Mouse (Mus musculus) spleen, postnatal 36 days (tissue): ENCODE data around the gene Ctsd.
"Not testable (repeated sequence)": the region's sequence is repeated elsewhere in the genome, so short reads cannot be mapped to it uniquely, and the experiment has no call there.

Experiments used
- DNase-seq, 2 experiments: peaks; one replicate each; pipeline ENCODE4 v3.0.0; 2022; ENCODE audit warnings: low spot score in 2 of 2, mixed read lengths in 1 of 2

Gene Ctsd

GRCm38 (mm10) chr7:142387419-142388148 is at the start of gene Ctsd:
Ctsd (minus strand) TSS chr7:142388038.
- peak; percentile 92 to 95 for DNase-seq

GRCm38 (mm10) chr7:142437324-142437723 is 49.5 kb upstream of the Ctsd start:
- DNase-seq, result no peak

DNA sequence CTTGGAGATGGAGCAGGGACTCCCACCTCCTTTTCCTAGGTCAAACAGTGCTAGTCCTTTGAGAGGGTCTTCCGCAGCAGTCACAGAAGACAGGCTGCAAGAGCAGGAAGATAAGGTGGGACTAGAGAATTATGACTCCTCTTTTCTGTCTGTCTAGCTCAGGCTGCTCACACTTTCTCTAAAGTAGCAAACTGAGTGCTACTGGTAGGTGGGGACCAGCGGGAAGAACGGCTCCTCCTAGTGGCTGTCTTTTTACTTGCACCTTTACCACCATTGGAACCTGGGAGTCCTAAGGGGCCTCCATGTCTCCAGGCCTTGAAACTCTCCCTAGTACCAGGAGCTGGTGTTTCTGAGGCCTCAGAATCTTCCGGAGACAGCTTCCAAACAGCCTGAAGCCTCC is 47.7 kb upstream of the Ctsd start:
- peak; percentile 48 to 53 for DNase-seq

DNA sequence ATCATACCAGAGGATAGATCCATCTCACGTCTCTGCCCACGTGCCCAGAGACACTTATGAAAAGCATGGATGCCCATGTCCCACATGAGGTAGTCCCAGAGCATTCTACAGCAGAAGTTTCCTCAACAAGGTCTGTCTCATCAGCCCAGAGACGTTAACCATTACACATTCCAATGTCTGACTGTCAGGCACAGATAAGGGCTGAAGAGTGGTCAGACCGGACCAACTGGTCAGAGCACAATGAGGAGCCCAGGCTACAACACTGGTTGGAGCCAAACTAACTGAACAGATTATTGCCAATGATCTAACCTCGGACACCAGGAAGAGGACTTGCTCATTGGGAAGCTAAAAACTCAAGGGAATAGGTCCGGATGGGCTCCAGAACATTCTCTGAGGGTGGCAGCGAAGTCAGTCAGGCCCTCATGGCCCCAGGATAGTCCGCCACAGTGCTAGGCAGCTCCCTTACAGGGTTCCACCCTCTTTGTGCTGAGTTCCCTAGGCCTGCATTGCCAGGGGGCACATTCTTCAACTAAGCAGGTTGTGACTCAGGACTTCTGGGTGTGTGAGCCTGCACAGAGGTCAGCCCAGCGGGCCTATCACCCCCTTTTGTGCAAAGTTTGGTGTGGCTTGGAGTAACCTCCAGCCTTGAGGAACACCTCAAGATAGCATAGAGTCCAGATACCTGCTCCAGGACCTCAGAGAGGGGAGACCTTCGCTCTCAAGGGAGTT is 46.5 kb upstream of the Ctsd start, which contains the start of gene Syt8:
TSS of gene Syt8 (plus strand) at position 714 of the 729 bp plus-strand sequence.
- no peak for DNase-seq

DNA sequence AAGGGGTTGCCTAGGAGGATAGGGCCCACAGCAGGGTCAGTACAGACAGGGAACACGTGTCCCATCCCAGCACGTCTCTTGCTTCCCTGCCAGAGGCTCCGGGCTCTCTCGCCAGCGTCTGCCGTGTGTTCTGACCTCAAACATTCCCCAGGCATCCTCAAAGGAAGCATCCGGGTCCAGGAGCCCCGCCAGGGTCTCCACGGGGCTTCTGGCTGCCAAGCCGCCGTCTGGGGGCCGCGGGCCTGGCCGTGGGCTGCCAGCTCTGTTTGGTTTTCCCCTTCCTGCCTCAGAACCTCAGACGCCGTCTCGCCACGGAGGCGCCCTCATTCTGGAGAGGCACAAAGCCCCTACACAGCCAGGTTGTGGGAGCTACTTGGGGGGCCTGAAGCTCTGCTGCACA is 45.8 kb upstream of the Ctsd start:
- DNase-seq, result no peak

DNA sequence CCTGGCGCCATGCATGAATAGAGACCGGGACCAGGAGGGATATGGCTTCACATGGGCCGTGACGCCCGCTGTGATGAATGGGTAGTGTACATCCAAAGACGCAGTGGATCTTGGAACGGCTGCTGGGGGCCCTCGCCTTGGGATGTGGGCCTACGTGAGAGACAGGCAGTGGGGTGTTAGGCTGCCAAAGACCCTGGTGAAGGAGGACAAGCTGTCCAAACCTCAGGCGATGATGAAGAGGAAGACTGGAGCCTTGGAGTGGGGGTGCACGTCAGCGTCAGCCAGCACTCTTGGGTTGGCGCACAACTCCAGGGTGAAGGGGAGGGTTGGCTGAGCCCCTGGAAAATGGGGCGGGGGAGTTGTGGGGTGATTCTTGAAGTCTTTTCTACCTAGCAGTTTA is 43.3 kb upstream of the Ctsd start:
- DNase-seq, result no peak

DNA sequence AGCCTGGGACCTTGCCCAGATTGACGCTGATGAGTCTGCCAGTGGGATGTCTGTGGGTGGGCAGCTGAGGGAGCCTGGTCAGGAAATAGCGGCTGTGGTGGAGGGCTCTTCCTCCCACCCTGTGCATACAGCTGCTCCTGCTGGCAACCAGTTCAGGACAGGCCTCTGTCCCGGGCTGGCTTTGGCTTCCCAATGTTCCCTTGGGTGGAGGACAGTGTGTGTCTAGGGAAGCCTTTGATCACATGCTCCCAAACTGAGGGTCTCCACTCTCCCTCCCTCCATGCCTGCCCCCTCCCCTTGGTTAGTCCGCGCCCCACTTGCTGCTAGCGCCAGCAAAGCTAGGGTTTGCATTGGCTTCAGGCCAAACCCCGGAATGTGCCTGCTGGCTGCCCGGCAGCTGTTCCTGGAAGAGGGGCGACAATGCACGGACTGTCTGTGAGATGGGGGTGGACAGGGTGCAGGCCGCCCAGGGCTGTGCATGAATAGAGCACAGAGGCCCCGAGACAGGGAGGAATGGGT is 42.4 kb upstream of the Ctsd start:
- no peak for DNase-seq

DNA sequence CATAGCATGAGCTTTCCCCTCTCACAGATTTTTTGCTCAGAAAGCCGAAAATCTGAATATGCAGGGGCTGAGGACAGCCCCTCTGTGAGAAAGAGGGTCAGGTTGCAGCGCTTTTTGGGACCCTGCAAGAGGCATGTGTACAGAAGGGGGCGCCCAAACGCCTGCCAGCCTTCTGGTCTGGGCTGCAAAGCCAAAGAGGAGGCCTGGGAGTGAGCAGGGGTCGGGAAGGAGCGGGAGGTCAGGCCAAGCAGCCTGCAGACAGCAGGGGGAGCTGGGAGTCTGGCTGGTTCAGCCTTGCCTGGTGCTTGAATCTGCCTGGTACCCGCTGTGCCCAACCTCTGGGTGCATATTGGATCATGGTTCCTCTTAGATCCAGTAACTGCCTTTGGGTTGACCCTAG is 40.4 kb upstream of the Ctsd start:
- DNase-seq, result no peak

DNA sequence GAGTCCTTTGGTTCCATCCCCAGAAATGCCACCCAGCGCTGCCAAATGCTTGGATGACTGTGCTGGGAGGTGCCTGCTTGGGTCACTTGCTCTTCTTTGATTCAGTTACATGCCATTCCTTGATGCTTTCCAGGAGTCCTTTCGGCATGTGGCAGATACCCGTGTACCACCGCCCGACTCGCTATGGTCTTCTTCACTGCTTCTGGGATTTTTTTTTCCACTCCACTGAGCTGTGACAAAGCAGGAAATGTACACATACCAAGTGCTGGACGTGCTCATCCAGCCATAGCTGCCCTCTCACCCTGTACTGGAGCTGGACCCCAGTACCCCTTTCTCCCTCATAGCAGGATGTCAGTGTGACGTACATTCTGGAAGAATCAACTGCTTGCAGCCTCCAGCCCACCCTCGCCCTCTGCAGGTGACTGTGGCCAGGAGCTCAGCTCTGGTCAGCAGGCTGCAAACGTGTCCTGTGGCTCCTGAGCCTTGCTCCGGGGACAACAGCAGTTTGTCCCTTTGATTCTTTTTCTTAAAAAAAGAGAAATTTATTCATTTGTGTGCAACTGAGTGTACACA is 37.9 kb upstream of the Ctsd start:
- DNase-seq, result no peak

DNA sequence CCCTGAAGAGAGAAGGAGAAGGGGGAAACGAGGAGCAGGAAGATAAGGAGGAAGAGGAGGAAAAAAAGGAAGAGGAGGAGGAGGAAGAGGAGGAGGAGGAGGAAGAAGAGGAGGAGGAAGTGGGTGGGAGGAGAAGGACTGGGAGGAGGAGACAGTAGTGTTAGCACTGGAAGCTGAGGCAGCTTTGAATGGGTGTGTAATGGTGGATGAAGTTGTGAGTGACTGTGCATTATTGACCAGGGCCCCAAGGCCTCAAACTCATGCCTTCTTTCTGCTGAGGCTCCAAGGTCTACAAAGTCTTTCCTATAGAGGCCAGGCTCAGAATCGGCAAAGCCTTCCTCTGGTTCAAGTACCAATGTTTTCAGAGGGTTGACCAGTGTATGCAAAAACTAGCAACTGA is 34.0 kb upstream of the Ctsd start:
- DNase-seq, result no peak

DNA sequence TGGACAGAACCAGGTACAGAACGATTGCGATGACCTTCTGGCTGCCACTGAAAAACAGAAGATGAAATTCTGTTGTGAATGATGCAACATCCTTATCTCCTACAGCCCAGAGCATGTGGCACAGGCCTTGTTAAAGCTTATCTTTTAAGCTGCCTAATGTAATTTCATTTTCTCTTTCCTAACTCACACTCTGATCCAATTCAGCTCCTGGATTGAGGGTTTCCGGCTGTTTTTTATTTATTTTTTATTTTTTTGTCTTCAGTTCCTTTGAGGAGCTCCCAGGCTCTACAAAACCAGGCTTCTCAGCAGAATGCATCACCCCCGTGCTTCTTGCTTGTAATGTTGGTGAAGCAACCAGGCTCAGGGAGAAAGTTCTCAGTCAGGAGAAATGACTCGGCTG is 32.0 kb upstream of the Ctsd start:
- no peak for DNase-seq

GRCm38 (mm10) chr7:142418679-142419078 is 30.8 kb upstream of the Ctsd start:
- no peak for DNase-seq

GRCm38 (mm10) chr7:142418027-142418426 is 30.2 kb upstream of the Ctsd start:
- no peak for DNase-seq

DNA sequence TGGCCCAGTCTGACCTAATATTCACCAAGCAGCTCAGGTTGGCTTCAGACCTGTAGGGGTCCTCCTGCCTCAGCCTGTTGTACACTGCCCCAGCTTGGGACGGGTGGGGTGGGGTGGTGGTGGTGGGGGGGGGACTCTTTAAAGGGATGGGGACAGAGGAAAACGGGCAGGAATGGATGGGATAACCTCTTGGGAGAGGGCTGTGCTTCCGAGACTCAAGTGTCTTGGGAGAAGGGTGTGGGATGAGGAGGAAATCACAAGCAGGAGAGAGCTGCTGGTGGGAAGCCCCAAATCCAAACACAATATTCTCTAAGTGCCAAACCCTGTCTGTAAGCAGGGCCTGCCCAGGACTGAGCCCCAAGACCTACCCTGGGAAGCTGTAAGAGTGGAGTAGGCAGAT is 28.4 kb upstream of the Ctsd start:
- DNase-seq, result no peak

DNA sequence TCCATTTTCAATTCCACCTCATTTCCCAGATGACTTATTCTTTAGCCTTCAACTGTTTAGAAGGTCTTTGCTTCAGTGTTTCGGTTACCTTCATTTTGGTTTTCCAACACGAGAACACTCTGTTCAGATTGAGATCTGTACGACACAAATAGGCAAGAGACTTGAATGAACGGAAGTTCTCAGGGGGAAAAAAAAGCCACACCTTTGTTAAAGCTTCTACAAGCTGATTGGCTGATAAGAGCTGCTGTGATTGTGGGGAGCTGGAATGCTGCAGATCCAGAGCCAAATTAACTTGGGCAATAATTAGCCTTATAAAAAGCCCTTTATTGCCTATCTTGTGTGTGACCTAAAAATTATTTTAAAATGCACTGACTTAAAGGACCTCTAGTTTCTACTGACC is 27.5 kb upstream of the Ctsd start:
- DNase-seq, result no peak

DNA sequence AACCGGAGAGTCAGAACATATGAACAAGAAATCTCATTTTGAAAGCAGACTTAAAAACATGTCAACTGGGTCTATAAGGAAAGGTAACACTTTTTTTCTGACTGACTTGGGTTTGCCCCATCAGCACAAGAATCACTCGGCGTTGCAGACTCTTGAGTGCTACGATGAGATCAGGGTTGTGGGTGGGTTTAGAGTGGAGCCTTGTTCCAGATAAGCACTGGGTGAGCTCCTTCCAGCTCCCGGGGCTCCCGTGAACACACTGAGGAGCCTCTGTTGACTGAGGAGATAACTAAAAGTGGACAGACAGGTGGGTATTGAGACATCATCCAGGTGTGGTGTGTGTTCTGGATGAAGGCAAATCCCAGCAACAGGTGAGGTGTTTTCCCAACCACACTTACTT is 25.4 kb upstream of the Ctsd start:
- DNase-seq, result no peak

GRCm38 (mm10) chr7:142409603-142410002 is 21.8 kb upstream of the Ctsd start:
- DNase-seq, result no peak

DNA sequence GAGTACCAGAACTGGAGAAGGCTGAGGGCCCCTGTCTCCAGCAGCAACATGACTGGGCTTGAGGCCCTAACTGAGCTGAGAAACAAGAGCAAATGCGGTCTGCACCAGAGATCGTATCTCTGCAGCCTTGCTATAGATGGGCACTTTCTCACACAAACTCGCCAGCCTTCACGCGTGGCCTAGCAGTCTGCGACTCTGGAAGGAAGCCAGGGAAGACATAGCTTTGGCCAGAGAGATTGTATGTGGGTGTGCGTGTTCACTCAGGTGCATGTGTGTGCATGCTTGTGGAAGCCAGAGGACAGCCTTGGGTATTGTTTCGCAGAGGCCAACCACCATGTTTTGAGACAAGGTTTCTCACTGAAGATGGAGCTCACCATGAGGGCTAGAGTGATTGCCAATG is 20.8 kb upstream of the Ctsd start:
- DNase-seq, result no peak

DNA sequence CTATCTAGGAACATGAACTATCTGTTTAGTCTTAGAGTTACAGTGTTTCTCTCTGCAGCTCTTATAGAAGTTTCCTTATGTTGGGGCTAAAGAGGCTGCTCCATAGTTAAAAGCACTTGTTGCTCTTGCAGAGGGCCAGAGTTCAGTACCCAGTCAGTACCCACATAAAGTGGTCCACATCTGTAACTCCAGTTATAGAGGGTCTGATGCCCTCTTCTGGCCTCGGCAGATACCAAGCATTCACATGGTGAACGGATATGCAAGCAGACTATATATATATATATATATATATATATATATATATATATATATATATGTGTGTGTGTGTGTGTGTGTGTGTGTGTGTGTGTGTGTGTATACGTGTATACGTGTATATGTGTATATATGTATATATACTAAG is 20.1 kb upstream of the Ctsd start:
- no peak for DNase-seq

GRCm38 (mm10) chr7:142405134-142405533 is 17.3 kb upstream of the Ctsd start:
- DNase-seq, result not testable (repeated sequence)

DNA sequence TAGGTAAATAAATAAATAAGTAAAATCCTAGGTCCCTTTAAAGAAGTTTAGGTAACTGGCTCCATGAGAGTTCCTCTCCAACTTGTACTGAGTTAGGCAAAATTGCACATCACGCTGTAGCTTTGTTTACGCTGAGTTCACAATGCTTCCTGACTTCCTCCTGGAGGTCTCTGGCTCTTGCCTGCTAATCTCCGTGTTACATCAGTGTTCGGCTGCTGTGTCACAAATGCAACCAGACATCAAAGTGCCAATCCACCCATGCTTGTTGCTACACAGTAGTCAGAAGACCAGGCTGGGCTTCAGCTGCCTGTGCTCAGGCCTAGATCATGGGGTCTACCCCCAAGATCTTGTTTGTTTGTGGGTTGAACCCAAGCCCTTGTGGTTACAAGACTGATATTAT is 15.8 kb upstream of the Ctsd start:
- no peak for DNase-seq

GRCm38 (mm10) chr7:142400750-142401142 is 12.9 kb upstream of the Ctsd start:
- no peak for DNase-seq
